Mouse (Mus musculus): ENCODE measurements at regions not wholly inside any gene's neighbourhood (a gene's known extent, or its start where the extent isn't known, plus 50 kb on each side); places are given as distances from the start of the nearest gene placed in this dataset.

- no peak for TF ChIP-seq CTCF (IDR thresholded peaks at IDR 0.05)
- ChIA-PET POLR2A (no interaction called here), CTCF (interaction anchor here (1.1 kb wide), 1 partner anchor 15 kb away, joined by 3 read pairs; no protein-coding TSS in a partner anchor)
- H3K27me3 ChIP-seq, result peaks cover 41% of the 10 kb centered on the region
- ATAC-seq (no peak), DNase-seq (ENCODE audit: low read depth, low spot score) (no peak)
- in situ Hi-C loops (cut with MboI; ENCODE audit: low pct_unique_long_range_greater_than_20kb), result no loop called here
Measured at GRCm38 (mm10) chr5:106055221-106055620, 178.9 kb downstream of the Zfp326 start.

GRCm38 (mm10) chr5:106051026-106051425 lies 174.7 kb downstream of the Zfp326 start:
- TF ChIP-seq CTCF (IDR thresholded peaks at IDR 0.05), result no peak
- ChIA-PET CTCF (no interaction called here), POLR2A (no interaction called here)
- ATAC-seq, result no peak
- in situ Hi-C loops (cut with MboI; ENCODE audit: low pct_unique_long_range_greater_than_20kb), result no loop called here
- DNase-seq (ENCODE audit: low read depth, low spot score), result no peak
- peaks cover 41% of the 10 kb centered on the region for H3K27me3 ChIP-seq

GRCm38 (mm10) chr5:106044878-106045585 lies 168.7 kb downstream of the Zfp326 start:
- H3K27me3 ChIP-seq, result peaks cover 26% of the 10 kb centered on the region
- ChIA-PET POLR2A (no interaction called here), CTCF (no interaction called here)
- no peak for TF ChIP-seq CTCF (IDR thresholded peaks at IDR 0.05)
- ATAC-seq, result no peak
- no peak for DNase-seq (ENCODE audit: low read depth, low spot score)
- in situ Hi-C loops (cut with MboI; ENCODE audit: low pct_unique_long_range_greater_than_20kb), result no loop called here

- ChIA-PET POLR2A (no interaction called here), CTCF (no interaction called here)
- no peak for ATAC-seq
- DNase-seq (ENCODE audit: low read depth, low spot score), result no peak
- in situ Hi-C loops (cut with MboI; ENCODE audit: low pct_unique_long_range_greater_than_20kb), result no loop called here
- peaks cover 42% of the 10 kb centered on the region for H3K27me3 ChIP-seq
- TF ChIP-seq CTCF (IDR thresholded peaks at IDR 0.05), result no peak
Measured at GRCm38 (mm10) chr5:106038321-106038720, 162.0 kb downstream of the Zfp326 start.

- ATAC-seq, result no peak
- no peak for DNase-seq (ENCODE audit: low read depth, low spot score)
- ChIA-PET POLR2A (no interaction called here), CTCF (no interaction called here)
- TF ChIP-seq CTCF (IDR thresholded peaks at IDR 0.05), result no peak
- H3K27me3 ChIP-seq, result peaks cover 45% of the 10 kb centered on the region
- in situ Hi-C loops (cut with MboI; ENCODE audit: low pct_unique_long_range_greater_than_20kb), result no loop called here
Measured at GRCm38 (mm10) chr5:106036176-106036575, 159.8 kb downstream of the Zfp326 start.

GRCm38 (mm10) chr5:106032956-106033355 lies 156.6 kb downstream of the Zfp326 start:
- peaks cover 54% of the 10 kb centered on the region for H3K27me3 ChIP-seq
- POLR2A ChIA-PET, result no interaction called here
- no peak for TF ChIP-seq CTCF (IDR thresholded peaks at IDR 0.05)
- CTCF ChIA-PET, result no interaction called here
- DNase-seq (ENCODE audit: low read depth, low spot score) (no peak), ATAC-seq (no peak)
- in situ Hi-C loops (cut with MboI; ENCODE audit: low pct_unique_long_range_greater_than_20kb), result no loop called here

- CTCF ChIA-PET, result no interaction called here
Measured at GRCm38 (mm10) chr5:106026861-106027260, 150.5 kb downstream of the Zfp326 start.

GRCm38 (mm10) chr5:106004292-106004917 lies 128.0 kb downstream of the Zfp326 start:
- POLR2A ChIA-PET, result no interaction called here
- CTCF ChIA-PET, result no interaction called here
- in situ Hi-C loops (cut with MboI; ENCODE audit: low pct_unique_long_range_greater_than_20kb), result no loop called here

More at GRCm38 (mm10) chr5:106026861-106027260, 150.5 kb downstream of the Zfp326 start:
- no peak for TF ChIP-seq CTCF (IDR thresholded peaks at IDR 0.05)
- ATAC-seq (no peak), DNase-seq (ENCODE audit: low read depth, low spot score) (no peak)
- in situ Hi-C loops (cut with MboI; ENCODE audit: low pct_unique_long_range_greater_than_20kb), result no loop called here
- peaks cover 21% of the 10 kb centered on the region for H3K27me3 ChIP-seq
- POLR2A ChIA-PET, result no interaction called here

GRCm38 (mm10) chr5:106003321-106004291 lies 127.2 kb downstream of the Zfp326 start:
- no peak for TF ChIP-seq CTCF (IDR thresholded peaks at IDR 0.05)
- H3K27me3 ChIP-seq, result peaks cover 42% of the 10 kb centered on the region
- in situ Hi-C loops (cut with MboI; ENCODE audit: low pct_unique_long_range_greater_than_20kb), result no loop called here
- no peak for ATAC-seq
- no peak for DNase-seq (ENCODE audit: low read depth, low spot score)
- ChIA-PET POLR2A (interaction anchor here (0.9 to 1.1 kb wide), 2 partner anchors 9 to 12 kb away, joined by 3 read pairs; no protein-coding TSS in a partner anchor), CTCF (interaction anchor here (0.9 kb wide), 1 partner anchor 77 kb away, joined by 3 read pairs; no protein-coding TSS in a partner anchor)

More at GRCm38 (mm10) chr5:106004292-106004917, 128.0 kb downstream of the Zfp326 start:
- no peak for DNase-seq (ENCODE audit: low read depth, low spot score)
- TF ChIP-seq CTCF (IDR thresholded peaks at IDR 0.05), result no peak
- no peak for ATAC-seq
- H3K27me3 ChIP-seq, result peaks cover 45% of the 10 kb centered on the region

GRCm38 (mm10) chr5:106002330-106002729 lies 126.0 kb downstream of the Zfp326 start:
- in situ Hi-C loops (cut with MboI; ENCODE audit: low pct_unique_long_range_greater_than_20kb), result no loop called here
- TF ChIP-seq CTCF (IDR thresholded peaks at IDR 0.05), result peak; percentile 59
- H3K27me3 ChIP-seq, result peaks cover 37% of the 10 kb centered on the region
- DNase-seq (ENCODE audit: low read depth, low spot score) (no peak), ATAC-seq (no peak)
- CTCF ChIA-PET, result interaction anchor here (0.9 kb wide), 1 partner anchor 76 kb away, joined by 3 read pairs; no protein-coding TSS in a partner anchor
- POLR2A ChIA-PET, result interaction anchor here (1.1 kb wide), 1 partner anchor 11 kb away, joined by 3 read pairs; no protein-coding TSS in a partner anchor

Data from Patski (cell line).